Mouse (Mus musculus) gastrocnemius, postnatal 25 days (tissue): ENCODE measurements around the gene Mfsd5. TPM values are rescaled to one million over a fixed set of nuclear protein-coding genes. Genes with fewer than 3 reads are reported as not detected.
A peak's percentile ranks its signal among the peaks of the same experiment; 100 is the strongest.

Experiments
- DNase-seq: peaks from one replicate; pipeline ENCODE4 v3.0.0; 2022
- total RNA-seq, 2 experiments: library from RNA; stranded (reverse); gene quantifications; 1 replicate in 1 of 2; 2 replicates in 1 of 2; pipeline ENCODE4 v1.2.3; 2021

The Mfsd5 gene
- total RNA-seq, 2 experiments from 2014 or later = 12.1 to 14.1 TPM

DNA sequence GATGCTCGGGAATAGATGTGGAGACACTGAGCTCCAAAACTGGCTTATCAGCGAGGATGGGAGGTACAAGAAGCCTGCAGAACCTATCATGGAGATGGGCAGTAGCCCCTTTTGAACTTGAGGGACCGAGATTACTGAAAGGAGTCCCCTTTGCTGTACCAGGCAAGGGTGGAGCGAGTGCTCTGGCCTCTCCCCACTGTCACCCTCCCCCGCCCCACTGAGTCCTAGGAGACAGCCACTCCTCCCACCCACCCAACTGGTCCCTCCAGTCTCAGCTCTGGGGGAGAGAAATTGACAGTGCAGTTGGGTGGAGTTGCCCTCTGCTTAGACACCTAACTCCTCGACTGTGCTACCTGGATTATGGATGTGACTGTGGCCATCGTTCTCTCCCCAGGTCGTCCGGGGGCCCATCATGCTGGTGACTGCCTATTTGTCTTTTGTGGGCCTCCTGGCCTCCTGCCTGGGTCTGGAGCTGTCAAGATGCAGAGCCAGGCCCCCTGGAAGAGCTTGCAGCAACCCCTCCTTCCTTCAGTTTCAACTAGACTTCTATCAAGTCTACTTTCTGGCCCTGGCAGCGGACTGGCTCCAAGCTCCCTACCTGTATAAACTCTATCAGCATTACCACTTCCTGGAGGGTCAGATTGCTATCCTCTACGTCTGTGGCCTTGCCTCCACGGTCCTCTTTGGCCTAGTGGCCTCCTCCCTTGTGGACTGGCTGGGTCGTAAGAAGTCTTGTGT is 698 bp downstream of the Mfsd5 start:
- no peak for DNase-seq

DNA sequence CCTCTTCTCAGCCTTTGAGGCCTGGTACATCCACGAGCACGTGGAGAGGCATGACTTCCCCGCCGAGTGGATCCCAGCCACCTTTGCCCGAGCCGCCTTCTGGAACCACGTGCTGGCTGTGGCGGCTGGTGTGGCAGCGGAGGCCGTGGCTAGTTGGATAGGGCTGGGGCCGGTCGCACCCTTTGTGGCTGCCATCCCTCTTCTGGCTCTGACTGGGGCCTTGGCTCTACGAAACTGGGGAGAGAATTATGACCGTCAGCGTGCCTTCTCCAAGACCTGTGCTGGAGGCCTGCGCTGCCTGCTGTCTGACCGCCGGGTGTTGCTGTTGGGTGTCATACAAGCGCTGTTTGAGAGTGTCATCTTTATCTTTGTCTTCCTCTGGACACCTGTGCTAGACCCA is 1.4 kb downstream of the Mfsd5 start:
- no peak for DNase-seq

DNA sequence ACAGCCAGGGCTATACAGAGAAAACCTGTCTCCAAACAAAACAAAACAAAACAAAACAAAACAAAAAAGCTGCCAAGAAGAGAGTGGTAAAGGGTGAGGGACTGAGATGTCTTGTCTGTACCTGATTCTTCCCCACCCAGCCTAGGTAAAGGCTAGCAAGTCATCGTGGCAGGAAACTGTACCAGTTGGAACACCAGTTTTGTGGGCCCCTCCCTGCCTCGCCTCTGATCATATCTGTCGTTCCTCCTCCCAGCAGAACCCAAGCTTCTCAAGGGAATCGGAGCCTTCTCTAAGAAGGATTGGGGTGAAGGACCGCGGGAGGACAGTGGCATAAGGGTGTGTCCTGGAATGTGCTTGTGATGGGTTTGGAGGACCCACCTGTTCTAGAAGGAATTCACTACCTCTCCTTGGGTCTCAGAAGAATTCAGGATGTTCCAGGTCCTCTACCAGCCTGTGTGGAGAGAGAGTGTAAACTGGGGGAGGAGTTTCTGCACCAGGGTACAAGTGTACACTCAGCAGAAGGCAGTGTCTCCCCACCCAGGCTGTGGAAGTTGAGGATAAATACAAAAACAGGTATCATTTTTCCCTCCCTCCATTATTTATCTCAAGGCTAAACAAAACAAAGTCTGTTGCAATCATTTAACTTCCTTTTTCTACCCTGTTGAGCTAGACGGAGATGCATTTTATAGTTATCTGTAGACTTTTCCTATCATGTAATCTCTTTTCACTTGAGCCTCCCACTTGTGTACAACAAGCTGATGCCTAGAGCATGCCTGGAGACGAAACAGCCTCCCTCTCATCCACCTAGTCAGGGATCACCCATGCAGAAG is 3.4 kb downstream of the Mfsd5 start:
- no peak for DNase-seq

DNA sequence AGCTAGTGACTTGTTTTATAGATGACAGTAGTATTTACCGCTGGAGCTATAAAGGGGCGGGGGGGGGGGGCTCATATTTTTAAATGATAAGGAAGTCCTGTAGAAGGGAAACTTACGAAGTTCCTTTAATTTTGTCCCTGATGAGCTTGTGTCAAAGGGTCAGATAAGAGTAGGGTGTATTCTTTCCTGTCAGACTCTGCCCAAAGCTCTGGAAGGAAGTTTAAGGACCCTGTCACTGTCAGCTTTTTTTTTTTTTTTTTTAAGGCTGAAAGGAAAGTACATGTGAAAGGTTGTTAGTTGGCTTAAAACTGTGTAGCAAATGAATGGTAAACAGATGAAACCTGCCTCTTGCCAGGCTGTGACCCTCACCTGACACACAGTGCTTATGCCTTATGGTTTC is 4.4 kb downstream of the Mfsd5 start:
- DNase-seq = no peak

DNA sequence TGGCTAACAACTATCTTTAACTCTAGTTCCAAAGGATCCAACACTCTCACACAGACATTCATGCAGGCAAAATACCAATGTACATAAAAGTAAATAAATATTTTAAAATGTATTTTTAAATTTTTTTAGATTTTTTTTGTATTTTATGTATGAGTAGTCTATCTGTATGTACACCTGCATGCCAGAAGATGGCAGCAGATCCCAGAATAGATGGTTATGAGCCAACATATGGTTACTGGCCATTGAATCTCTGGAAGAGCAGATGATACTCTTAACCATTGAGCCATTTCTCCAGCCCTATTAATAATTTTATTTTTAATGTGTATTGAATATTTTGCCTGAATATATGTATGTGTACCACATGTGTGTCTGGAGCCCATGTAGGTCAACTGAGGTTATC is 8.1 kb downstream of the Mfsd5 start:
- DNase-seq = no peak

DNA sequence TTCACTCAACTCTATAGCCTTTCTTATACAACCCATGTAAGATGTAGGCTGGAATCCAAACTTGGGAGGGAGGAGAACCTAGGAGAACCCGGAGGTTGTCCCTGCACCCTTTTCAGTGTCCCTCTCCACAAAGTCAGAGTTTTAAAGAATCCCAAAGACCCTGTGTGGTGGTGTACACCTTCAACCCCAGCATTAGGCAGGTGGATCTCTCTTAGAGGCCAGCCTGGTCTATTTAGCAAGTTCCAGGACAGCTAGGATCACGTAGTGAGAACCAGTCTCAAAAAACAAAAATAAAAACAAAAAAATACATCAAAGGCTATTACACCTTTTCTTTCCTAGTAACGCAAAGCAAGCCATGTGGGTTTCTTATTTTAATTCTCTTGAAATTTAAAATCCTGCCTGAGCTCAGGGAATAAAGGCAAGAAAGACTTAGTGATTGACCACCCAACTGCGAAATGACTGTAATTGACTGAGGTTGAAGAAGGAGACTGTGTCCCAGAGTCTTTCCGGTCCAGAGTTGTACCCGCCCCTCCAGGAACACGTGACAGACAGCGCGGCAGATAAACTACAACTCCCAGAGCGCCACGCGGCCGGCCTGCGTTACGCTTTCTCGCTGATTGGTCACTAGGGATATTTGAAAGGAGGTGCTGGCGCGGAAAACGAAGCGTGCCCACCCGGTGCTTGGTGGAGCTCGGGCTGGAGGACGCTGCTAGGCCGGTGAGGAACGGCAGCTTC is 16.5 kb downstream of the Mfsd5 start, which contains the start of gene Espl1:
Gene Espl1, plus strand, starts transcription at position 634 of the 735 bp plus-strand sequence.
- peak; percentile 91 for DNase-seq

DNA sequence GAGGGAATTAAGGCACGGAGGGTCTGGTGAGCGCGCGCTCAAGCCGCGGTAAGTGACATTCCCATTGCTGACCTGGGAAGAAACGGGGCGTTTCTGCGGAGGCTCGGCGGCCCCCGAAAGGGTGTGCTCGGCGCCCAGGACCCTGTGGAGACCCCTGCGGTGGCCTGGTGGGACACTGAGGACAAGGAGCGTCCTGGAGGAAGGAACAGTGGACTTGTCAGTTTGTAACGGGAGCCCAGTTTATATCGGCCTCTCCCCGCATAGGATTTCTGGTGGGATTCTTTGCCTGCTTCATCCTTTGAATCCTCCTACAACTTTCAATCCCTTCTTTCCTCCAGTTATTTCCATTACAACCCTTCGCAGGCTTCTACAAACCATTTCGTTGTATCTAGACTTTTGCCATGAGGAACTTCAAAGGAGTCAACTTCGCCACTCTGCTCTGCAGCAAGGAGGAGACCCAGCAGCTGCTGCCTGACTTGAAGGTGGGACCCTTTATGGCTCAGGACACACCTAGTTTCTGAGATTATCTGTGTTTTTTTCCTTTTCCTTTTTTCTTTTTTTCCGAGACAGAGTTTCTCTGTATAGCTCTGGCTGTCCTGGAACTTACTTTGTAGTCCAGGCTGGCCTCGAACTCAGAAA is 17.2 kb downstream of the Mfsd5 start:
- no peak for DNase-seq

DNA sequence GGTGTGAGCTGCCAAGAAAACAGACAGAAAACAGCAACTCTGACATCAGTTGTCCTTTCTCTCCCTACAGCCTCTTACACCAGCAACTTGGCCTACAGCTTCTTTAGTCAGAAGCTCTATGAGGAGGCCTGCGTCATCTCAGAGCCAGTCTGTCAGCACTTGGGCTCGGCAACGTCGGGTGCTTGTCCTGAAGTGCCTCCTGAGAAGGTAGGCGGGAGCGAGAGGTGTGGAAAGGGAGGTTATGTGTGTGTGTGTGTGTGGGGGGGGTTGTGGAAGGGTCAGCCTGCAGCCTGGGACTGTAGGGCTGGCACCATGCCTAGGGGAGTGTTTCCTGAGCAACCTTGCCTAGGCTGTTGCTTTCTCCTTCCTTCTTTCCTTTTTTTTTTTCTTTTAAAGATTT is 23.3 kb downstream of the Mfsd5 start:
- DNase-seq = no peak

DNA sequence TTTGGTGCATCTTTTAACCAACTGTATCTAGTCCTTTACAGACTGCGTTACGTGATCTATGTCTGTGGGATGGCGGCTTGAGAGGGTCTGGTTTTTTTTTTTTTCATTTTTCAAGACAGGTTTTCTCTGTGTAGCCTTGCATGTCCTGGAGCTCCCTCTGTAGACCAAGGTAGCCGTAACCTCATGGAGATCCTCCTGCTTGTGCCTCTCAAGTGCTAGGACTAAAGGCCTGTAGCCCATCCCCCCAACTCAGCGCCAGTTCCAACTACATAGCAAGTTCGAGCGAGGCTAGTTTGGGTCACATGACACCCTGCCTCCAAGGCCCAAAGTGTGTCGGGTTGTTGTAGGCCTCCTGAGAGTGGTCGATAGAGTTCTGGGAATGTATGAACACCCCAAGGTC is 29.5 kb downstream of the Mfsd5 start:
- DNase-seq = no peak

DNA sequence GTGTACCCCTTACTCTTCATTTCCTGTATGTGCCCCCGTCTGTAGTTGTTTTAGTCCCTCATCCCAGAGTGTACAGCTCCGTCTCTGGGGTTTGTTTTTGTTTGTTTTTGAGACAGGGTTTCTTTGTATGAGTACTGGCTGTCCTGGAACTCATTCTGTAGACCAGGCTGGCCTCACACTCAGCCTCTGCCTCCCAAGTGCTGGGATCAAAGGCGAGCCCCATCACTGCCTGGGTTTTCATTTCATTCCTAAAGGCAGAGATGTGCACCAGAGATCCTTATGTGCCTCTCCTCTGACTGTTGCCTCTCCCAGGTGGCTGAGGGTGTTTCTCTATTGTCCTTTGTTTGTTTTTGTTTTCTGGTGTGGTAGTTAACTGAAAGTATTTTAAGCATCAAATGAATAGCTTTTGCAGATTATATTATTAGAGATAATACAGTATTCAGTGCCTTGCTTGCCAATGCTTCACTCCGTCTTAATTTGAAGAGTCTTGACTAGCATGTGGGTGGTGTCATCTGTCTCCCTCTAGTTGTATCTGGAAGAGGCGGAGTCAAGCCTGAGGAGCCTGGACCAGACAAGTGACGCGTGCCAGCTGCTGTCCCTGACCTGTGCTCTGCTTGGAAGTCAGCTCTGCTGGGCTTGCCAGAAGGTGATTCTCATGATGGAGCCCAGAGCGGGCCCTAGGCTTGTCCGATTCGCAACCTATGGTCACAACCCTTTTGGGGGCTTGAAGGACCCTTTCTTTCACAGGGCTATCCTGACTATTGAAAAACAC is 31.0 kb downstream of the Mfsd5 start:
- no peak for DNase-seq

DNA sequence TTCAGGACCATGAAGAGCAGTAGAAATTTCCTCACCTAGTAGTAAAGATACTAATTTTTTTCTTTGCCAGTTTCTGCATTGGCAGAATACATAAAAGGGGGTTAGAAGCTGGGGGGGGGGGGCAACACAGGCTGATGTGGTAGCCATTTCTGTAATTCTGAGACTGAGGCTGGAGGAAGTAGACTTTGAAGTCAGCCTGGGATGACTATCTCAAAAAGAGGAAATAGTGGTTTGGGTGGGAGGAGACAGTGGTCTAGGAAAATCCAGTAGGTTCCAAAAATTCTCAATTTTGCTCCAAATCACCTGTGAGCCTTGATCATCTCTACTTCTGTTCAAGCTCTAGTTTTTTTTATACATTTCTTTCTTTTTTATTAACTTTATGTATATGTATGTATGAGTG is 32.2 kb downstream of the Mfsd5 start:
- no peak for DNase-seq

DNA sequence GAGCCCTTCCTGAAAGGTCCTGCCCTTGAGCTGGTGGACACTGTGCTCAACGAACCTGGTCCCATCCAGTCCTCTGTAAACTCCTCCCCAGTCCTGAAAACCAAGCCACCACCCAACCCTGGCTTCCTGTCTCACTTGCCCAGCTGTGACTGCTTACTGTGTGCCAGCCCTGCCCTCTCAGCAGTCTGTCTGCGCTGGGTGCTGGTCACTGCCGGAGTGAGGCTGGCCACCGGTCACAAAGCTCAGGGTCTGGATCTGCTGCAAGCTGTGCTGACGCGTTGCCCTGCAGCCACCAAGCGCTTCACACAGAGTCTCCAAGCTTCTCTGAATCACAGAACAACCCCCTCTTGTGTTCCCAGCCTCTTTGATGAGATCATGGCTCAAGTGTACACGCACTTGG is 36.0 kb downstream of the Mfsd5 start:
- DNase-seq = no peak

DNA sequence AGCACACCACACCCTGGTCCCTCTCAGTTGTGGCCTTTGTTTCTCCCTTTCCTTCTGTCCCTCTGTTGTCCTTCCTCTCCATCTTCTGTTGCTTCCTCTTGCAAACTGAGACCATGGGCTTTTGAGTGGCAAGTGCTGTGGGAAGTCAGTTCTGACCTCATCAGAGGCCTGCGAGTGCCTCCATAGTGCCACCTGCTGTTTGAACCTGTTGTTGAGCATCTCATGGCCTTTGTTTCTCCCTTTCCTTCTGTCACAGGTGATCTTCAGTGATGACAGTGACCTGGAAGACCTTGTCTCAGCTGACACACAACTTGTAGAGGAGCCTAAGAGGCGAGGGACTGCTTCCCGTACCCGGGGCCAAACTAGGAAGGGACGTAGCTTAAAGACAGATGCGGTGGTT is 37.0 kb downstream of the Mfsd5 start:
- peak; percentile 32 for DNase-seq

DNA sequence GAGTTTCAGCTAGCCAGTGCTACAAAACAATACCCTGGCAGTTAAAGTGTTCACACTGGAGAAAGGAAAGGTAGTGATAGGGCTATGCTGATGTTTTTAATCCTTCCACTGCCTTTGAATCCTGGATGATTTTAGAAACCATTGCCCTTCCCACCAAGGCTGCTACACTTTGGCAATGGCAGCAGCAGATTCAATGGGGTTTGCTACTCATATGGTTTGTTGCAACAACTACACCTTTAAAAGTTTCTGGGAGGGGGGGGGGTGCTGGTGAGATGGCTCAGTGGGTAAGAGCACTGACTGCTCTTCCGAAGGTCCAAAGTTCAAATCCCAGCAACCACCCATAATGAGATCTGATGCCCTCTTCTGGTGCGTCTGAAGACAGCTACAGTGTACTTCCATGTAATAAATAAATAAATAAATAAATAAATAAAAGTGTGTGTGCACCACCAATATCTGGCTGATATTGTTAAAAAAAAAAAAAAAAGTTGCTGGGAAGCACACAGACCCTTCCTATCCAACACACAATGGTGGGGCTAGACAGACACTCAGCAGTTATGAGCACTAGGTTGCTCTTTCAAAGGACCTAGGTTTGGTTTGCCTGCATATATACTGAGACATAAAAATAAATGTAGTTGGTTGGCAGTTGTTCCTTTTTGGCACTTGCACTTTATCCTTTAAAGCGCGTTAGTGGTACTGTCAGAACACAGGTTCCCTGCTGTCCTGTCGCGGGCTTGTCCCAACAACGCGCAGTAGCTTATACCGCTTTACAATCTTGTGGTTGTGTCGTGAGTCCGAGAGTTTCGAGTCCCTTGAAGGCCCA is 45.6 kb downstream of the Mfsd5 start:
- no peak for DNase-seq

DNA sequence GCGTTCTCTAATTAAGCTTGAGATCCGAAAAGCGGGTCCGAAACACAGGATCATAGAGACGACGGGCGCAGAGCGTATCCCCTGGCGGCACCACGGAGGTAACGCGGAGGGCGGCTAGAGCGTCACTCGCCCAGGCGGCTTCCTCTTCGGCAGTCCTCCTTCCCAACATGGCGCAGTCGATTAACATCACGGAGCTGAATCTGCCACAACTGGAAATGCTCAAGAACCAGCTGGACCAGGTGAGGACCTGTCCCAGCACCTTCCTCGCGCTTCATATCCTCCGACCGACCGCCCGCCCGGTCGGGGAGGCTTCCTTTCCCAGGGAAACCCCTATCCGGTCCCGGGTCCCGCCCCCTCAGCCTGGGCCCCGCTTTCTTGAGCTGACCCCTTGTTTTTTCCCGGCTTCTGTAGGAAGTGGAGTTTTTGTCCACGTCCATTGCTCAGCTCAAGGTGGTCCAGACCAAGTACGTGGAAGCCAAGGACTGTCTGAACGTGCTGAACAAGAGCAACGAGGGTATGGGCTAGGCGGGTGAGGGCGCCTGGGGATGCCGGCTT is 46.8 kb downstream of the Mfsd5 start, which contains the start of gene Pfdn5:
Gene Pfdn5, plus strand, starts transcription at position 95 of the 555 bp plus-strand sequence.
- DNase-seq = peak; percentile 83

DNA sequence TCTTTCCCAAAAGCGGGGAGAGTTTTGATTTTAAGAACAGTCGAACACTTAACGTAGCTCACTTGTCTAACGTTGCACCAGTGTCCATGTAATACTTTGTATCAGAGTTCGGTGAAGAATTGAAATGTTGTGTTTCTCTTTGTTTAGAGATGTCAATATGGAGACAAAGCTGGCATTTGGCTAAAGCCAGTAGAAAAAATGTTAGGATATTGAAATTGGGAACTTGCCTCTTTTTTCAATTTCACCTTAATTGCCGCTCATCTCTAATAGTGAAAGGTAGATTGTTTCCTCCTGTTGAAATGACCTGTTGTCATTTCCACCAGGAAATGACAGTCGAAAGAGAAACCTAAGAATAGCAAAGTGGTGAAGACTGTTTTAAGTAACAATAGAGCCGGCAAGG is 47.6 kb downstream of the Mfsd5 start:
- DNase-seq = no peak
